Mouse (Mus musculus) inflammation-experienced regulatory T-cells (primary cell): Measurements from ENCODE around the gene Tnfsf11. TPM values are rescaled to one million over a fixed set of nuclear protein-coding genes. Genes with fewer than 3 reads are reported as not detected.

ENCODE experiments used
- polyA plus RNA-seq, 2 experiments: library from polyadenylated mRNA; unstranded; fragments of 100-300 nt; shearing (Covaris generic); gene quantifications; one replicate each; pipeline ENCODE4 v1.2.1; 2017

Gene Tnfsf11
- 10 to 100 TPM; 53.3 to 70.8 TPM for polyA plus RNA-seq

GRCm38 (mm10) chr14:78307286-78308237 lies at the start of gene Tnfsf11:
TSS of gene Tnfsf11 (minus strand) at chr14:78308043.

Other genes starting within 250 kb of the Tnfsf11 start
- under 1 TPM in 1 of 2 experiments, not detected in 1; 0.11 TPM for gene Fam216b, start 219.0 kb downstream of the Tnfsf11 start, polyA plus RNA-seq
- gene Akap11, start 228.8 kb upstream of the Tnfsf11 start, polyA plus RNA-seq: 10 to 100 TPM; 17.0 to 19.6 TPM